Mouse (Mus musculus) adrenal gland, postnatal 0 days (tissue): ENCODE data around the gene B020011L13Rik. TPM values are rescaled to one million over a fixed set of nuclear protein-coding genes. Genes with fewer than 3 reads are reported as not detected.

Source experiments
- polyA plus RNA-seq: library from polyadenylated mRNA; unstranded; fragments of >200 nt; fragmentation: Nextera tagmentation; extraction: Ambion mirVana; gene quantifications from 2 replicates; pipeline ENCODE4 v1.2.1, GENCODE M21; 2015

The B020011L13Rik gene
- not detected in 2 replicates for polyA plus RNA-seq

DNA sequence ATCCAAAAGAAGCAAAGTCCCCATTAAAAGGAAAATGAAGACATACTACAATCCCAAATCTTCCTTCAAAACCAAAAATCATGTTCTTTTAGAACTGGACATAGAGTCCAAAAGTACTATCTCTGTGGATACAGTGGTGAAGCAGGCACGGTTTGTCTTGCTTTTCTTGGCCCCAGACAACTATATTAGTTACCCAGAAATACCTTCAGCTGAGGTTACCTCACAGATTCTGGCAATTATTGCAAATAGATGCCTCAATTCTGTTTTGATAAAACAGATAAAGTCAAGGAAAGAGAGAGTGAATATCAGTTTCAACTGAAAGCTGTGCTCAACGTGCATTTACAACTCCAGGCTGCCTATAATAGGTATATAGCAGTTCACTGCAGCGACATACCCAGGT is at the start of gene B020011L13Rik:
Gene B020011L13Rik (plus strand): TSS at position 301 of the 400 bp plus-strand sequence.

DNA sequence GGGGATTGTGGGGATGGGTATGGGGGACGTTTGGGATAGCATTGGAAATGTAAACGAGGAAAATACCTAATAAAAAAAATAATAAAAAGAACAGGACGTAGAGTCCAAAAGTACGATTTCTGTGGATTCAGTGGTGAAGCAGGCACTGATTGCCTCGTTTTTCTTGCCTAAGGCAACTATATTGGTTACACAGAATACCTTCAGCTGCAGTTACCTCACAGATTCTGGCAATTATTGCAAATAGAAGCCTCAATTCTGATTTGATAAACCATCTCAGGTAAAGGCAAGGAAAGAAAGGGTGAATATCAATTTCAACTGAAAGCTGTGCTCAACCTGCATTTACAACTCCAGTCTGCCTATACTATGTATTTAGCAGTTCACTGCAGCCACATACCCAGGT is 48.8 kb downstream of the B020011L13Rik start, which contains the start of gene Gm28360:
Gene Gm28360 (plus strand): TSS at position 301 of the 400 bp plus-strand sequence.

Other genes starting within 250 kb of the B020011L13Rik start
- gene Gm28363, start 84.0 kb upstream of the B020011L13Rik start, polyA plus RNA-seq = not detected in 2 replicates
- gene Gm28360, start 48.9 kb downstream of the B020011L13Rik start, polyA plus RNA-seq = not detected in 2 replicates
- not detected in 2 replicates for gene Gm28168, start 146.9 kb downstream of the B020011L13Rik start, polyA plus RNA-seq
- not detected in 2 replicates for gene Gm7145, start 184.8 kb downstream of the B020011L13Rik start, polyA plus RNA-seq